Mouse (Mus musculus) layer of hippocampus, adult 18-20 months (tissue): ENCODE results near the gene Jak3. TPM values are rescaled to one million over a fixed set of nuclear protein-coding genes. Genes with fewer than 3 reads are reported as not detected.
A peak's percentile ranks its signal among the peaks of the same experiment; 100 is the strongest.

Experiments used
- DNase-seq, 2 experiments: peaks; one replicate each; pipeline ENCODE4 v3.0.0; 2022; ENCODE audit warnings: low spot score in 2 of 2
- long read RNA-seq: library from polyadenylated mRNA; stranded (forward); transcript quantifications from one replicate; pipeline ENCODE4 v2.0.0, GENCODE M21; 2021
- total RNA-seq, 2 experiments: library from RNA; stranded (reverse); gene quantifications; 2 replicates each; pipeline ENCODE4 v1.2.3; 2021

Gene Jak3
- total RNA-seq = 1 to 10 TPM; 3.7 to 4.4 TPM
- long read RNA-seq, full-length matches to known transcripts = 5 of 10 reads
- long read RNA-seq, partial matches to known transcripts = 1 of 10 reads
- long read RNA-seq, other reads (novel, unspliced or antisense) = 4 of 10 reads

GRCm38 (mm10) chr8:71676020-71676741 is at the start of gene Jak3:
Gene Jak3, plus strand, starts transcription at chr8:71676296.
- DNase-seq = peak in 1 of 2 experiments; percentile 54

- DNase-seq = no peak
Observed at GRCm38 (mm10) chr8:71626753-71627152, 49.3 kb upstream of the Jak3 start.

GRCm38 (mm10) chr8:71627265-71628099 is 48.6 kb upstream of the Jak3 start:
- DNase-seq = no peak

- DNase-seq = no peak
Observed at GRCm38 (mm10) chr8:71628396-71629095, 47.5 kb upstream of the Jak3 start.

- peak; percentile 87 to 88 for DNase-seq
Observed at GRCm38 (mm10) chr8:71629096-71629697, 46.9 kb upstream of the Jak3 start.

- no peak for DNase-seq
Observed at GRCm38 (mm10) chr8:71629781-71630212, 46.3 kb upstream of the Jak3 start.

GRCm38 (mm10) chr8:71630761-71631160 is 45.3 kb upstream of the Jak3 start:
- DNase-seq = no peak

GRCm38 (mm10) chr8:71631897-71632296 is 44.2 kb upstream of the Jak3 start:
- no peak for DNase-seq

- no peak for DNase-seq
Observed at GRCm38 (mm10) chr8:71633164-71633563, 42.9 kb upstream of the Jak3 start.

GRCm38 (mm10) chr8:71633981-71634667 is 42.0 kb upstream of the Jak3 start:
- no peak for DNase-seq

- no peak for DNase-seq
Observed at GRCm38 (mm10) chr8:71637149-71638095, 38.7 kb upstream of the Jak3 start.

- DNase-seq = no peak
Observed at GRCm38 (mm10) chr8:71638321-71638720, 37.8 kb upstream of the Jak3 start.

GRCm38 (mm10) chr8:71639318-71639717 is 36.8 kb upstream of the Jak3 start:
- no peak for DNase-seq

- DNase-seq = no peak
Observed at GRCm38 (mm10) chr8:71645510-71645909, 30.6 kb upstream of the Jak3 start.

GRCm38 (mm10) chr8:71654600-71654999 is 21.5 kb upstream of the Jak3 start:
- no peak for DNase-seq

GRCm38 (mm10) chr8:71657816-71658215 is 18.3 kb upstream of the Jak3 start:
- DNase-seq = no peak

- no peak for DNase-seq
Observed at GRCm38 (mm10) chr8:71658515-71659049, 17.5 kb upstream of the Jak3 start.

- DNase-seq = no peak
Observed at GRCm38 (mm10) chr8:71659751-71660150, 16.3 kb upstream of the Jak3 start.
